Mouse (Mus musculus) liver, embryonic 16.5 days (tissue): ENCODE measurements around the gene Tmco1. TPM values are rescaled to one million over a fixed set of nuclear protein-coding genes. Genes with fewer than 3 reads are reported as not detected.

Source experiments
- ATAC-seq: fragments of 200-750 bp; cut with Nextera tagmentation; 2 replicates; pipeline ENCODE4 v1.8.0; 2017; ENCODE audit warnings: low read depth, mild to moderate bottlenecking, moderate number of reproducible peaks, moderate library complexity
- H3K27ac ChIP-seq: fragments of 300-500 bp; sonication (generic); 2 replicates; pipeline ENCODE4 v1.5.1; 2014; ENCODE audit warnings: mild to moderate bottlenecking, low read length
- H3K27me3 ChIP-seq: fragments of 300-500 bp; sonication (generic); 2 replicates; pipeline ENCODE4 v1.6.1; 2014; ENCODE audit warnings: low read depth, low read length, mixed read lengths; ENCODE audit not compliant: control insufficient read depth, insufficient read depth
- H3K36me3 ChIP-seq: fragments of 300-500 bp; sonication (generic); 2 replicates; pipeline ENCODE4 v1.6.1; 2014; ENCODE audit warnings: mild to moderate bottlenecking; ENCODE audit not compliant: control insufficient read depth, insufficient read depth
- H3K4me1 ChIP-seq: fragments of 300-500 bp; sonication (generic); 2 replicates; pipeline ENCODE4 v1.6.1; 2014; ENCODE audit warnings: low read depth, low read length, mixed read lengths; ENCODE audit not compliant: control insufficient read depth
- H3K4me2 ChIP-seq: fragments of 300-500 bp; sonication (generic); 2 replicates; pipeline ENCODE4 v1.6.1; 2014; ENCODE audit warnings: low read depth, low read length, mixed read lengths
- H3K4me3 ChIP-seq: fragments of 300-500 bp; sonication (generic); 2 replicates; pipeline ENCODE4 v1.5.1; 2014; ENCODE audit warnings: low read depth, mild to moderate bottlenecking, low read length
- H3K9ac ChIP-seq: fragments of 300-500 bp; sonication (generic); 2 replicates; pipeline ENCODE4 v1.6.1; 2014; ENCODE audit warnings: low read depth, low read length
- H3K9me3 ChIP-seq: fragments of 300-500 bp; sonication (generic); replicated peaks from 2 replicates; pipeline ENCODE4 v1.6.1; 2016; ENCODE audit warnings: low read length; ENCODE audit not compliant: control insufficient read depth
- WGBS: fragments of 180-500 bp; shearing (Covaris S2); extraction: QIAGEN DNeasy Blood & Tissue Kit; methylation state at CpG from one replicate; pipeline ENCODE4 v1.1.7; 2014; ENCODE audit not compliant: insufficient replicate concordance; 5-methylcytosine and 5-hydroxymethylcytosine counted together
- microRNA-seq: library from miRNA; unstranded; fragments of <30 nt; microRNA quantifications from one replicate; pipeline ENCODE4, GENCODE M21; 2016
- polyA plus RNA-seq: library from polyadenylated mRNA; unstranded; fragments of >200 nt; fragmentation: Nextera tagmentation; extraction: Ambion mirVana; gene quantifications from 2 replicates; pipeline ENCODE4 v1.2.1, GENCODE M21; 2015

Tmco1 gene
- polyA plus RNA-seq, 1 experiment from 2014 or later = 61.3 TPM

- H3K4me3 ChIP-seq = no peak overlapping the region
- H3K27ac ChIP-seq = peak overlapping the region; percentile 39
- 75% methylated on average over 8 of the region's 8 CpGs for WGBS
- H3K9me3 ChIP-seq = no peaks in the 10 kb centered on the region
- no peak overlapping the region for H3K4me2 ChIP-seq
- peak overlapping the region; percentile 10 for H3K9ac ChIP-seq
- H3K27me3 ChIP-seq = no peaks in the 10 kb centered on the region
- ATAC-seq = no peak
- H3K4me1 ChIP-seq = peaks cover 77% of the 10 kb centered on the region
- H3K36me3 ChIP-seq = peaks cover 15% of the 10 kb centered on the region
Measured at GRCm38 (mm10) chr1:167381050-167382015, 73.2 kb downstream of the Tmco1 start.

DNA sequence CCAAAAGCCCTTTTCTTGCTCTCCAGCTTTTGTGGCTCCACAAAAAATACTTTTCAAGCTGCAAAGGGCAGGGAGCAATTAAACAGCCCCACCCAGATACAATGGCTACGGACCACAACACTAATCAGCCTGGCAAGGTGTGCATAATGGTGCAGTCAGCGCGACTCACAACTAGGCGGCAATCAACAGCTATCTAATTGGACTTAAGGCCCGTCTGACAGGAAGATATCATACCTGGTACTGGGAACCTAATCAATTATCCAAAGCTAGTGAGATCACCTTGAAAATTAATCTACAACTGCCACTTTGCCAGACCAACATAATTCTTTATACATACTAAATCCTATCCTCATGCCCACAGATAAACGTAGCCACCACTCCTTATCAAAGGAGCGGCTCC is 74.1 kb downstream of the Tmco1 start:
- peak overlapping the region; percentile 62 for H3K4me2 ChIP-seq
- H3K27me3 ChIP-seq = no peaks in the 10 kb centered on the region
- peak overlapping the region; percentile 98 for H3K27ac ChIP-seq
- H3K4me1 ChIP-seq = peaks cover 81% of the 10 kb centered on the region
- H3K4me3 ChIP-seq = peak overlapping the region; percentile 4; the same call in 1 of the 2 replicates
- 28% methylated on average over 7 of the region's 7 CpGs for WGBS
- H3K9ac ChIP-seq = peak overlapping the region; percentile 10; the same call in 1 of the 2 replicates
- no peaks in the 10 kb centered on the region for H3K9me3 ChIP-seq
- ATAC-seq = no peak
- H3K36me3 ChIP-seq = peaks cover 5% of the 10 kb centered on the region

DNA sequence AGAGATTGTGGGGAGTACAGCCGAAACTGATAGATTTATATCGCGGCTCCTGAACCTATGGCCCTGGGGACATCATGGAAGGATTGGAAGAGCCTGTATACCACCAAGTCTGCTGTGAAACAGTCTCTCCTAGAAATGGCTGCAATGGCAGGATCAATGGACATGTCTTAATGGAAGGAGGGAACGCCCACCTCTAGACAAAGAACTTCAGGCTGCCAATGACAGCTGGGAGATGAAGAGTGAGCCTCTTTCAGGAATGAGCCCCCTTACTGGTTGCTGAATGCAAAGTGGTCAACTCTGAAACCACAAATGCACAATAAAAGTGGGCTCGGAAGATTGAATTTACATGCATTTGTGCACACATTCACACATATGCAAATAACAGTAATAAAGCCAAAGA is 74.6 kb downstream of the Tmco1 start:
- Histone ChIP-seq H3K27ac (peak overlapping the region; percentile 98), H3K27me3 (no peaks in the 10 kb centered on the region), H3K4me1 (peaks cover 82% of the 10 kb centered on the region), H3K9ac (no peak overlapping the region; the same call in 1 of the 2 replicates), H3K4me2 (peak overlapping the region; percentile 62), H3K9me3 (no peaks in the 10 kb centered on the region), H3K4me3 (peak overlapping the region; percentile 4; the same call in 1 of the 2 replicates), H3K36me3 (peaks cover under 1% of the 10 kb centered on the region; the same call in 1 of the 2 replicates)
- 54% methylated on average over 5 of the region's 5 CpGs for WGBS
- no peak for ATAC-seq

DNA sequence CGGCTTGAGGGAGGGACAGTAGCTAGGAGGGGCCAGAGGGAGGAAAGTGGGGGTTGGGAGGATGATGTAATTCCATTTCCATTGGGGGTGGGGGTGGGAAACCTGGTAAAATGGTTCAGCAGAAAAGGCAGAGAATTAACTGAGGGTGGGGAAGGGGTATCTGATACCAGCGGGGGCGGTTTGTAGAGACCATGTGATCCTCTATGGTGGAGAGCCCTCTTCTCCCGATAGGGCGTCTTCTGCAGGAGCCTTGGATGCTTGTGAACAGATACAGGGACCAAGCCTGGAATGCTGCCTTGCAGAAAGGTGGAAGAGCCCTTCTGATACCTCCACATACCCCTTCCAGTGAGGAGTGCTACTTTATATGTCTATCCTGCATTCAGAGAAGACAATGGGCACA is 75.0 kb downstream of the Tmco1 start:
- H3K27me3 ChIP-seq = no peaks in the 10 kb centered on the region
- H3K4me3 ChIP-seq = peak overlapping the region; percentile 38; the same call in 1 of the 2 replicates
- 68% methylated on average over 5 of the region's 5 CpGs for WGBS
- peak overlapping the region; percentile 62 for H3K4me2 ChIP-seq
- peak overlapping the region; percentile 53 for H3K9ac ChIP-seq
- ATAC-seq = no peak
- H3K4me1 ChIP-seq = peaks cover 84% of the 10 kb centered on the region
- no peaks in the 10 kb centered on the region for H3K9me3 ChIP-seq
- peak overlapping the region; percentile 98 for H3K27ac ChIP-seq
- peaks cover 3% of the 10 kb centered on the region; the same call in 1 of the 2 replicates for H3K36me3 ChIP-seq

Small RNA genes lying within 50 kb of the gene (microRNA-seq; reads per million reads assigned to microRNA genes)
- gene Gm25911 (1.7 reads per million), gene Mir6347 (not detected)

Other genes starting within 250 kb of the Tmco1 start
- gene Uck2, start 23.1 kb upstream of the Tmco1 start, polyA plus RNA-seq = 28.9 and 30.8 TPM in 2 replicates
- gene Aldh9a1, start 41.6 kb downstream of the Tmco1 start, polyA plus RNA-seq = 74.4 and 75.8 TPM in 2 replicates
- gene Mgst3, start 85.5 kb downstream of the Tmco1 start, polyA plus RNA-seq = 316 and 338 TPM in 2 replicates
- gene Lrrc52, start 158.4 kb downstream of the Tmco1 start, polyA plus RNA-seq = 0.12 TPM in 1 of 2 replicates, not detected in the other